Mouse (Mus musculus) liver, adult 2 months (tissue): ENCODE data around the gene Acaca. TPM values are rescaled to one million over a fixed set of nuclear protein-coding genes. Genes with fewer than 3 reads are reported as not detected.

Source experiments
- DNase-seq: peaks from one replicate; pipeline ENCODE4 v3.0.0-alpha.2; 2011; ENCODE audit warnings: low read depth, low spot score; ENCODE audit errors: extremely low read depth
- H3K27ac ChIP-seq: fragments of 200-500 bp; replicated peaks from 2 replicates; pipeline ENCODE4 v1.5.1; 2012; ENCODE audit warnings: low read depth, mild to moderate bottlenecking, control low read depth, inconsistent platforms, low read length; ENCODE audit not compliant: insufficient read depth
- H3K27me3 ChIP-seq: fragments of 200-500 bp; 2 replicates; pipeline ENCODE4 v1.6.1; 2012; ENCODE audit warnings: mild to moderate bottlenecking, moderate library complexity, low read length, inconsistent platforms; ENCODE audit not compliant: control insufficient read depth, insufficient read depth
- H3K36me3 ChIP-seq: fragments of 200-500 bp; 2 replicates; pipeline ENCODE4 v1.6.1; 2012; ENCODE audit warnings: low read length, inconsistent platforms; ENCODE audit not compliant: control insufficient read depth, insufficient read depth
- H3K4me1 ChIP-seq: fragments of 200-500 bp; 2 replicates; pipeline ENCODE4 v1.6.1; 2011; ENCODE audit warnings: low read length; ENCODE audit not compliant: control insufficient read depth, insufficient read depth
- H3K4me3 ChIP-seq: fragments of 200-500 bp; 2 replicates; pipeline ENCODE4 v1.5.1; 2011; ENCODE audit warnings: low read depth, mild to moderate bottlenecking, control low read depth, low read length, moderate library complexity; ENCODE audit not compliant: insufficient read depth
- H3K79me2 ChIP-seq: fragments of 200-500 bp; 2 replicates; pipeline ENCODE4 v1.6.1; 2012; ENCODE audit warnings: inconsistent platforms, mild to moderate bottlenecking, low read length, moderate library complexity; ENCODE audit not compliant: control insufficient read depth, insufficient read depth
- H3K9ac ChIP-seq: fragments of 200-500 bp; 2 replicates; pipeline ENCODE4 v1.6.1; 2012; ENCODE audit warnings: low read depth, mild to moderate bottlenecking, control low read depth, inconsistent platforms, low read length
- CTCF ChIP-seq: fragments of 200-500 bp; IDR thresholded peaks from 2 replicates; pipeline ENCODE4 v1.5.1; 2011; ENCODE audit warnings: low read depth, low read length, control low read depth
- POLR2A ChIP-seq: fragments of 200-500 bp; IDR thresholded peaks from 2 replicates; pipeline ENCODE4 v1.6.1; 2011; ENCODE audit warnings: low read length, control low read depth; ENCODE audit not compliant: insufficient read depth; ENCODE audit errors: extremely low read depth
- WGBS: fragments of 180-500 bp; shearing (Covaris S2); methylation state at CpG from one replicate; pipeline ENCODE4 v1.1.7; 2018; 5-methylcytosine and 5-hydroxymethylcytosine counted together
- polyA plus RNA-seq: library from polyadenylated mRNA; depleted of rRNA; stranded (reverse); fragments of >200 nt; gene quantifications from 2 replicates; pipeline ENCODE4 v1.2.3, GENCODE M21; 2012
- total RNA-seq: library from RNA; depleted of rRNA; stranded (reverse); fragments of >200 nt; gene quantifications from 2 replicates; pipeline ENCODE4 v1.2.3, GENCODE M21; 2014

Acaca gene
- total and polyA plus RNA-seq, 2 experiments = 20.7 to 86.4 TPM

- Histone ChIP-seq H3K4me3 (no peak overlapping the region), H3K79me2 (no peaks in the 10 kb centered on the region), H3K27me3 (no peaks in the 10 kb centered on the region), H3K4me1 (no peaks in the 10 kb centered on the region), H3K36me3 (peaks cover 24% of the 10 kb centered on the region; the same call in 1 of the 2 replicates), H3K27ac (no peak overlapping the region), H3K9ac (no peak overlapping the region)
- no peak for DNase-seq
- 78% methylated on average over 5 of the region's 5 CpGs for WGBS
- no peak for TF ChIP-seq POLR2A
- TF ChIP-seq CTCF = no peak
Observed at GRCm38 (mm10) chr11:84097251-84097998, 32.0 kb upstream of the Acaca start.

GRCm38 (mm10) chr11:84101182-84101581 lies 28.3 kb upstream of the Acaca start:
- no peak for DNase-seq
- no peaks in the 10 kb centered on the region for H3K4me1 ChIP-seq
- H3K27ac ChIP-seq = no peak overlapping the region
- H3K36me3 ChIP-seq = peaks cover 37% of the 10 kb centered on the region
- no peak overlapping the region for H3K4me3 ChIP-seq
- no peaks in the 10 kb centered on the region for H3K79me2 ChIP-seq
- TF ChIP-seq POLR2A (no peak), CTCF (no peak)
- no peak overlapping the region for H3K9ac ChIP-seq
- no peaks in the 10 kb centered on the region for H3K27me3 ChIP-seq

GRCm38 (mm10) chr11:84104036-84104435 lies 25.4 kb upstream of the Acaca start:
- Histone ChIP-seq H3K9ac (no peak overlapping the region), H3K27me3 (no peaks in the 10 kb centered on the region), H3K4me1 (no peaks in the 10 kb centered on the region), H3K36me3 (peaks cover 55% of the 10 kb centered on the region), H3K79me2 (no peaks in the 10 kb centered on the region), H3K27ac (no peak overlapping the region), H3K4me3 (no peak overlapping the region)
- TF ChIP-seq CTCF = no peak
- no peak for TF ChIP-seq POLR2A
- DNase-seq = no peak
- WGBS = 93% methylated on average over 6 of the region's 6 CpGs

GRCm38 (mm10) chr11:84107137-84107536 lies 22.3 kb upstream of the Acaca start:
- Histone ChIP-seq H3K79me2 (no peaks in the 10 kb centered on the region), H3K27ac (no peak overlapping the region), H3K4me3 (no peak overlapping the region), H3K27me3 (no peaks in the 10 kb centered on the region), H3K9ac (no peak overlapping the region), H3K36me3 (peaks cover 48% of the 10 kb centered on the region), H3K4me1 (no peaks in the 10 kb centered on the region)
- 71% methylated on average over 2 of the region's 2 CpGs for WGBS
- no peak for TF ChIP-seq POLR2A
- no peak for TF ChIP-seq CTCF
- DNase-seq = no peak

GRCm38 (mm10) chr11:84113623-84114022 lies 15.8 kb upstream of the Acaca start:
- WGBS = 96% methylated on average over 5 of the region's 5 CpGs

GRCm38 (mm10) chr11:84115646-84116045 lies 13.8 kb upstream of the Acaca start:
- no peak overlapping the region for H3K4me3 ChIP-seq
- H3K79me2 ChIP-seq = no peaks in the 10 kb centered on the region

More at GRCm38 (mm10) chr11:84113623-84114022, 15.8 kb upstream of the Acaca start:
- H3K36me3 ChIP-seq = peaks cover 12% of the 10 kb centered on the region
- DNase-seq = no peak
- H3K9ac ChIP-seq = no peak overlapping the region
- H3K79me2 ChIP-seq = no peaks in the 10 kb centered on the region
- H3K27ac ChIP-seq = no peak overlapping the region
- H3K4me1 ChIP-seq = no peaks in the 10 kb centered on the region
- TF ChIP-seq POLR2A (no peak), CTCF (no peak)
- no peaks in the 10 kb centered on the region for H3K27me3 ChIP-seq
- H3K4me3 ChIP-seq = no peak overlapping the region

More at GRCm38 (mm10) chr11:84115646-84116045, 13.8 kb upstream of the Acaca start:
- no peak for TF ChIP-seq POLR2A
- no peak for TF ChIP-seq CTCF
- Histone ChIP-seq H3K27ac (no peak overlapping the region), H3K4me1 (no peaks in the 10 kb centered on the region), H3K36me3 (peaks cover 17% of the 10 kb centered on the region), H3K27me3 (no peaks in the 10 kb centered on the region), H3K9ac (no peak overlapping the region)
- peak; percentile 61 for DNase-seq
- 47% methylated on average over 9 of the region's 9 CpGs for WGBS
